Mouse (Mus musculus): ENCODE data around the gene Myh9. TPM values are rescaled to one million over a fixed set of nuclear protein-coding genes. Genes with fewer than 3 reads are reported as not detected.
"Not testable (repeated sequence)": the region's sequence is repeated elsewhere in the genome, so short reads cannot be mapped to it uniquely, and the experiment has no call there.

Myh9 gene
- polyA plus RNA-seq, 1 experiment = 38.7 TPM

GRCm38 (mm10) chr15:77763702-77764101 is 78.3 kb downstream of the Myh9 start:
- DNase-seq (ENCODE audit: extremely low spot score in 1 of 2, low spot score in 1 of 2) = no peak

- no peak for DNase-seq (ENCODE audit: extremely low spot score in 1 of 2, low spot score in 1 of 2)
Measured at GRCm38 (mm10) chr15:77763050-77763449, 78.9 kb downstream of the Myh9 start.

GRCm38 (mm10) chr15:77761561-77762380 is 80.2 kb downstream of the Myh9 start:
- DNase-seq (ENCODE audit: extremely low spot score in 1 of 2, low spot score in 1 of 2) = peak in 1 of 2 experiments; percentile 60

GRCm38 (mm10) chr15:77761083-77761482 is 80.9 kb downstream of the Myh9 start:
- no peak for DNase-seq (ENCODE audit: extremely low spot score in 1 of 2, low spot score in 1 of 2)

GRCm38 (mm10) chr15:77760037-77760436 is 81.9 kb downstream of the Myh9 start:
- DNase-seq (ENCODE audit: extremely low spot score in 1 of 2, low spot score in 1 of 2) = no peak

- no peak for DNase-seq (ENCODE audit: extremely low spot score in 1 of 2, low spot score in 1 of 2)
Measured at GRCm38 (mm10) chr15:77757586-77758226, 84.3 kb downstream of the Myh9 start.

- DNase-seq (ENCODE audit: extremely low spot score in 1 of 2, low spot score in 1 of 2) = peak in 1 of 2 experiments; percentile 84
Measured at GRCm38 (mm10) chr15:77756848-77757247, 85.1 kb downstream of the Myh9 start, which contains the start of gene Apol8. Gene Apol8, minus strand, starts transcription at chr15:77757003.

GRCm38 (mm10) chr15:77756081-77756480 is 85.9 kb downstream of the Myh9 start:
- no peak for DNase-seq (ENCODE audit: extremely low spot score in 1 of 2, low spot score in 1 of 2)

GRCm38 (mm10) chr15:77755132-77755531 is 86.8 kb downstream of the Myh9 start:
- no peak for DNase-seq (ENCODE audit: extremely low spot score in 1 of 2, low spot score in 1 of 2)

GRCm38 (mm10) chr15:77752443-77752842 is 89.5 kb downstream of the Myh9 start:
- DNase-seq (ENCODE audit: extremely low spot score in 1 of 2, low spot score in 1 of 2) = no peak

- DNase-seq (ENCODE audit: extremely low spot score in 1 of 2, low spot score in 1 of 2) = peak in 1 of 2 experiments; percentile 62
Measured at GRCm38 (mm10) chr15:77750461-77750860, 91.5 kb downstream of the Myh9 start.

GRCm38 (mm10) chr15:77749717-77750116 is 92.3 kb downstream of the Myh9 start:
- DNase-seq (ENCODE audit: extremely low spot score in 1 of 2, low spot score in 1 of 2) = no peak

- no peak for DNase-seq (ENCODE audit: extremely low spot score in 1 of 2, low spot score in 1 of 2)
Measured at GRCm38 (mm10) chr15:77748414-77748813, 93.6 kb downstream of the Myh9 start.

- no peak for DNase-seq (ENCODE audit: extremely low spot score in 1 of 2, low spot score in 1 of 2)
Measured at GRCm38 (mm10) chr15:77746326-77746725, 95.6 kb downstream of the Myh9 start.

- DNase-seq (ENCODE audit: extremely low spot score in 1 of 2, low spot score in 1 of 2) = no peak
Measured at GRCm38 (mm10) chr15:77745081-77745480, 96.9 kb downstream of the Myh9 start.

GRCm38 (mm10) chr15:77744632-77745031 is 97.3 kb downstream of the Myh9 start:
- DNase-seq (ENCODE audit: extremely low spot score in 1 of 2, low spot score in 1 of 2) = no peak

GRCm38 (mm10) chr15:77741556-77741955 is 100.4 kb downstream of the Myh9 start:
- not testable (repeated sequence) for DNase-seq (ENCODE audit: extremely low spot score in 1 of 2, low spot score in 1 of 2)

GRCm38 (mm10) chr15:77740511-77741297 is 101.3 kb downstream of the Myh9 start:
- no peak for DNase-seq (ENCODE audit: extremely low spot score in 1 of 2, low spot score in 1 of 2)

GRCm38 (mm10) chr15:77733903-77734302 is 108.1 kb downstream of the Myh9 start:
- not testable (repeated sequence) for DNase-seq (ENCODE audit: extremely low spot score in 1 of 2, low spot score in 1 of 2)

GRCm38 (mm10) chr15:77733380-77733779 is 108.6 kb downstream of the Myh9 start:
- not testable (repeated sequence) for DNase-seq (ENCODE audit: extremely low spot score in 1 of 2, low spot score in 1 of 2)

GRCm38 (mm10) chr15:77732851-77733250 is 109.1 kb downstream of the Myh9 start:
- DNase-seq (ENCODE audit: extremely low spot score in 1 of 2, low spot score in 1 of 2) = not testable (repeated sequence)
